ENCODE assay signal across 25 mouse cellular contexts in the genomic region with DNA sequence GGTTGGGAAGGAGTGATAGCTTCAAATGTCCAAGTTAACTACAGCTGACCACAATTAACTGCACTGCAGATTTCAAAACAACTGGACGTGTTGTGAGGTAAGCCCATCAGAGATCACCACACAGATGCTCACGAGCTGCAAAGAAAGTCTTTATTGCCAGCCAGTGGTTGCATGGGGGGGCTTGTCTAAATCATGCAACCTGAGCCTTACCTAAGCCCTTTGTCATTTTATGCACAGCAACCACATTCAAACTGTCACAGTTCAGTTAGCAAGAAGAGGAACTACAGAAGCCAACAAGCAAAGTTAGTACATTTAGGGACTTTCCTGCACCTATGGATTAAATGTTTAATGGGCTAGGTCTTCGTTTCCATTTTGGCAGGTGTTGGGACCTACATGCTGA.
A peak's percentile ranks its signal among the peaks of the same experiment; 100 is the strongest.
DNase-seq lines count a peak whose midpoint lies in the region; ATAC-seq lines count a peak whose summit lies in the region.
"Had no signal": no experiment of that assay in that cellular context is flagged by ENCODE, and none has a peak within 500 bp of the region (broad histone marks: within the 10 kb centered on the region; RNA-seq: fewer than 3 reads in every experiment).

No protein-coding gene starts in this region.

- no peak overlapping the region for H3K4me3 ChIP-seq in midbrain, embryonic 14.5 days (replicated peaks; ENCODE audit: low read depth, low read length)
- H3K4me3 ChIP-seq: embryonic facial prominence, embryonic 13.5 days; embryonic facial prominence, embryonic 15.5 days; erythroblast, embryonic 14.5 days; forebrain, embryonic 10.5 days; forebrain, embryonic 12.5 days had no signal

- DNase-seq in A20 (ENCODE audit: low read depth, low spot score), result peak; percentile 61
- no peak for DNase-seq in kidney, adult 18-20 months
- no peak for DNase-seq in Muller cell, postnatal 12 days (ENCODE audit: inconsistent ontology term)
- no peak for DNase-seq in frontal cortex, postnatal 36 days (ENCODE audit: low spot score in 2 of 2)
- no peak for DNase-seq in midbrain, embryonic 14.5 days
- DNase-seq: adrenal gland, adult 2 months; adrenal gland, postnatal 10 days; adrenal gland, postnatal 25 days; cerebellum, adult 11 months; cerebellum, adult 18-20 months; cerebellum, adult 8-10 months; cerebellum, adult 9-11 months; cerebellum, postnatal 14 days; cerebellum, postnatal 36 days; embryo, embryonic 11 days had no signal

- 0 out of 2 replicates have a peak, but pooled peaks have one; percentile 42 for ATAC-seq in common myeloid progenitor, adult 5-6 weeks (replicated peaks; ENCODE audit: low read depth, poor library complexity, severe bottlenecking)
- peak; percentile 27; the same call in 1 of the 2 replicates for ATAC-seq in megakaryocyte, adult 5-6 weeks (ENCODE audit: poor library complexity, severe bottlenecking)
- no peak for ATAC-seq in midbrain, embryonic 14.5 days (ENCODE audit: low FRiP score, low TSS enrichment)
- ATAC-seq: forebrain, embryonic 14.5 days; forebrain, embryonic 16.5 days had no signal

- H3K36me3 ChIP-seq in midbrain, embryonic 14.5 days (ENCODE audit: control insufficient read depth, insufficient read depth, low read length), result no peaks in the 10 kb centered on the region
- H3K36me3 ChIP-seq: embryonic facial prominence, embryonic 13.5 days; embryonic facial prominence, embryonic 15.5 days; forebrain, embryonic 10.5 days; forebrain, embryonic 12.5 days; G1E had no signal

- H3K27ac ChIP-seq in midbrain, embryonic 14.5 days (replicated peaks; ENCODE audit: low read depth, low read length), result no peak overlapping the region
- H3K27ac ChIP-seq: embryonic facial prominence, embryonic 13.5 days; embryonic facial prominence, embryonic 15.5 days; forebrain, embryonic 10.5 days; forebrain, embryonic 12.5 days had no signal

- no peaks in the 10 kb centered on the region for H3K9me3 ChIP-seq in midbrain, embryonic 14.5 days (ENCODE audit: control insufficient read depth, low read length)
- H3K9me3 ChIP-seq: embryonic facial prominence, embryonic 13.5 days; embryonic facial prominence, embryonic 15.5 days; forebrain, embryonic 10.5 days; forebrain, embryonic 12.5 days had no signal

- H3K4me2 ChIP-seq in midbrain, embryonic 14.5 days (ENCODE audit: low read length), result no peak overlapping the region
- H3K4me2 ChIP-seq: embryonic facial prominence, embryonic 13.5 days; embryonic facial prominence, embryonic 15.5 days; forebrain, embryonic 12.5 days had no signal

- H3K9ac ChIP-seq in midbrain, embryonic 14.5 days (replicated peaks; ENCODE audit: low read length), result no peak overlapping the region
- H3K9ac ChIP-seq: embryonic facial prominence, embryonic 13.5 days; embryonic facial prominence, embryonic 15.5 days; forebrain, embryonic 12.5 days had no signal

- H3K27me3 ChIP-seq in midbrain, embryonic 14.5 days (ENCODE audit: control insufficient read depth, insufficient read depth, low read length), result no peaks in the 10 kb centered on the region
- H3K27me3 ChIP-seq: embryonic facial prominence, embryonic 13.5 days; embryonic facial prominence, embryonic 15.5 days; forebrain, embryonic 12.5 days had no signal

- H3K4me1 ChIP-seq in midbrain, embryonic 14.5 days (ENCODE audit: control insufficient read depth, insufficient read depth, low read length), result no peaks in the 10 kb centered on the region
- H3K4me1 ChIP-seq: embryonic facial prominence, embryonic 13.5 days; embryonic facial prominence, embryonic 15.5 days had no signal

- 62% methylated on average over 3 of the region's 3 CpGs for WGBS in midbrain, embryonic 14.5 days
